Mouse (Mus musculus) myocyte (in vitro differentiated cells): ENCODE measurements around the gene Senp3.

Experiments
- MAX ChIP-seq: IDR thresholded peaks from one replicate; pipeline ENCODE4 v1.6.1; 2011; ENCODE audit warnings: low read depth, mild to moderate bottlenecking, control low read depth
- POLR2A ChIP-seq: IDR thresholded peaks from one replicate; pipeline ENCODE4 v1.6.1; 2011; ENCODE audit warnings: low read depth, mild to moderate bottlenecking, control low read depth, moderate library complexity; ENCODE audit not compliant: insufficient read length

DNA sequence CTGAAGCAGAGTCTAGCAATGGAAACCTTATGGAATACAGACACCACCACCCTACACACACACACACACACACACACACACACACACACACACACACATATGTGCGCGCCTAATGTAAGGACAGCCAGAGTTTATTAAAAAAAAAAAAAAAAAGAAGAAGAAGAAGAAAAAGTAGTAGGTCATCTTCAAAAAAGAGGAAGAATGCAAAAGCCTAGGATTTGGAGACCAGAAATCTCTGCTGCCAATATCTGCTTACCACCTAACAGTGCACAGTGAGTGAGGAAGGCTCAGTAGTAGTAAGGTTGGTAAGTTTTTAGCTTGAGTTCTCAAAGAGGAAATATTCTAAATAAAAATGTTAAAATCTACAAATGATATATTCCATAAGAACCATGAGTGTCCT lies 2.7 kb downstream of the Senp3 start:
- TF ChIP-seq POLR2A, result no peak
- no peak for TF ChIP-seq MAX
